Mouse (Mus musculus): ENCODE results near the gene Nos2. TPM values are rescaled to one million over a fixed set of nuclear protein-coding genes. Genes with fewer than 3 reads are reported as not detected.
"Not testable (repeated sequence)": the region's sequence is repeated elsewhere in the genome, so short reads cannot be mapped to it uniquely, and the experiment has no call there.

Gene Nos2
- polyA plus RNA-seq, 1 experiment from 2014 or later, result 1.3 TPM

DNA sequence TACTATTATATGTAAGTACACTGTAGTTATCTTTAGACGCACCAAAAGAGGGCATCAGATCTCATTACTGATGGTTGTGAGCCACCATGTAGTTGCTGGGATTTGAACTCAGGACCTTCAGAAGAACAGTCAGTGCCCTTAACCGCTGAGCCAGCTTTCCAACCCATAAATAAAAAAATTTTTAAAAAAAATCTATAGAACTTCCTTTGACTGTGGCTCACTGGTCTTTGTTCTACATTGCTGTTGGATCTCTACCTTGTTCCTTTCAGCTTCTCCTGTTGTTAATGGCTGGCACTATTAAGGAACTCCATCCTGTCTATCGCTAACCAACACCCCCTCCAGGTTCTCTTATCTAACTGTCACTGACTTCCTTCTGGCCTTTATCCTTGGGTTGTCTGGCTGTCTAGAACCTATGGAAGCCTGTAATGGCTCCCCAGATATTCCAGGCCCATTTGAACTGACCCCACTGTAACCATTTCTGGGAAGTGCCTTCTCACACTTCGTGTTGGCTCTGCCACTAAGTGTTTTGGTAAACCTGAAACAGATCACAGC, 59.6 kb downstream of the Nos2 start:
- Histone ChIP-seq H3K4me3 (replicated peaks) (no peak overlapping the region), H3K9ac (no peak overlapping the region), H3K27ac (0 out of 2 replicates have a peak overlapping the region, but pooled peaks have one; percentile 7), H3K4me2 (no peak overlapping the region), H3K36me3 (no peaks in the 10 kb centered on the region; the same call in 1 of the 2 replicates), H3K9me3 (no peaks in the 10 kb centered on the region), H3K4me1 (peaks cover 4% of the 10 kb centered on the region; the same call in 1 of the 2 replicates), H3K27me3 (replicated peaks) (no peaks in the 10 kb centered on the region)
- no peak for ATAC-seq (ENCODE audit: insufficient read depth, low FRiP score, low read depth)
- 70% methylated on average over 4 of the region's 4 CpGs for WGBS

DNA sequence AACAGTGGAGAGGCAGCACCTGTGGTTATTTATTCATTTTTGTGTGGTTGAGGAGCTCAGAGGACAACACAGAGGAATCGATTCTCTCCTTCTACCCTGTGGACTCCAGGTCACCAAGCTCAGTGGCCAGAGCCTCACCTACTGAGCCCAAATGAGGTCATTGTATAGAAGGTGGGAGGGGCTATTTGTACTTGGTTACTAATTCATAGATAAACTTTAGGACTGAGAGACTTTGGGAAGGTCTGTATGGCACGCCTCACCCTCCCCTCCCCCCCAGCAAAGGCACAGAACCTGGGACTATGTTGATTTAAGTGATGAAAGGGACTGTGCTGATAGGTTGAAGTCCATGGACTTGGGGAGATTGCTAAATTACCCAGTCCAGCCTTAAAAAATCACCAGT, 61.5 kb downstream of the Nos2 start:
- H3K27me3 ChIP-seq (replicated peaks), result no peaks in the 10 kb centered on the region
- H3K4me1 ChIP-seq, result peaks cover 4% of the 10 kb centered on the region; the same call in 1 of the 2 replicates
- H3K4me3 ChIP-seq (replicated peaks), result no peak overlapping the region
- H3K9ac ChIP-seq, result no peak overlapping the region
- peak; percentile 82 for ATAC-seq (ENCODE audit: insufficient read depth, low FRiP score, low read depth)
- no peaks in the 10 kb centered on the region for H3K36me3 ChIP-seq
- 51% methylated on average over 2 of the region's 2 CpGs for WGBS
- peak overlapping the region; percentile 68 for H3K27ac ChIP-seq
- H3K9me3 ChIP-seq, result no peaks in the 10 kb centered on the region
- no peak overlapping the region for H3K4me2 ChIP-seq

DNA sequence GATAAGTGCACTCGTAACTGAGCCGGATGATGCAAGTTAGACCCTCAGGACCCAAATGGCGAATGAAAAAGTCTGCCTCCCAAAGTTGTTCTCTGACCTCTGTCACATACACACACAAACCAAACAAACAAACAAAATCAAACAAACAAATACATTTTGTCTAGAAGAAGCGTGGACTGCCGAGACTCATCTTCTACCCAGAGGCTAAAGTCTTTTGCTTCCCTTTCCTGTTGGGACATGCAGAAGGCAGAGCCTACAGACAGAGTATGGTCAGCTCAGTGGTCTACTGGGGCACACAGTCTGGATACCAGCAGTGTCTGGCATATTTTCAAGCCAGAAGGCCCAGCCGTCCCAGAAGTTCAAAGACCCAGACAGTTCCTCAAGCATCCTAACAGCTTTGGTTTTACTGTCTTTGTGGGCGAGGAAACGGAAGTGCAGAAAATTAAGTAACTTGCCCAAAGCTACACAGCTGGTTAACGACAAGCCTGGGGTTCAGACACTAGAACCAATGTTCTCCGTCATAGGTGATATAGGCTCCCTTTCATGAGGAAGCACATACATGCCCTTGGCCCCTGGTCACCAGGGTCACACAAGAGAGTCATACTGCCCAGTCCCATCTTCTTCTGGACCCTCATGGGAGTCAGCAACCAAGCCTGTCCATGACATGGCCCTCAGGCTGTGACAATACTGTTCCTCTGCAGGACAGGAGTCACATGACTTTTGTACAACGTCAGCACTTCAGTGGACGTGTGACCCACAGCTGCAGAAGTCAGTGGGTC, 62.1 kb downstream of the Nos2 start:
- Histone ChIP-seq H3K4me3 (replicated peaks) (no peak overlapping the region), H3K4me1 (peaks cover 4% of the 10 kb centered on the region; the same call in 1 of the 2 replicates), H3K9me3 (no peaks in the 10 kb centered on the region), H3K27me3 (replicated peaks) (no peaks in the 10 kb centered on the region), H3K36me3 (no peaks in the 10 kb centered on the region), H3K9ac (no peak overlapping the region), H3K27ac (peak overlapping the region; percentile 66), H3K4me2 (peak overlapping the region; percentile 45)
- ATAC-seq (ENCODE audit: insufficient read depth, low FRiP score, low read depth), result no peak
- 69% methylated on average over 12 of the region's 12 CpGs for WGBS

DNA sequence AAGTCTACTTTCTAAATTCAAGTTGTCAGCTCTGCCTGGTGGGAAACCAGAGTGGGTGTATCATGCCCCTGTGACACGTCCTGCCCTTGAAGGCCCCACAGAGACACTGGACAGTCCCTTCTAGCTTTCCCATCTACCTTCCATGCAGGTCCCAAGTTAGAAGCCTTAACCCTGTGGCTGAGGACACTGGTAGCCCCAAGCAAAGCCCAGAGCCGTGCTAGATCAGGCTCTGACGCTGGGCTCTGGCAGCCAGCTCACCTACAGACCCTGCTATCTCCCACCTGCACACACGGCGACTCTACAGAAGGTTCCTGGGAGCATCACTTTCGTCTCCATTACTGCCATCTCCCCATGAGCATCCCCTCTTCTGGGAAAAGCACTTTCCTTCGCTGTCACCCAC, 63.0 kb downstream of the Nos2 start:
- WGBS, result 81% methylated on average over 7 of the region's 7 CpGs
- no peaks in the 10 kb centered on the region for H3K9me3 ChIP-seq
- H3K27me3 ChIP-seq (replicated peaks), result no peaks in the 10 kb centered on the region
- no peak for ATAC-seq (ENCODE audit: insufficient read depth, low FRiP score, low read depth)
- H3K36me3 ChIP-seq, result no peaks in the 10 kb centered on the region
- H3K4me1 ChIP-seq, result peaks cover 4% of the 10 kb centered on the region; the same call in 1 of the 2 replicates
- no peak overlapping the region for H3K27ac ChIP-seq
- no peak overlapping the region for H3K9ac ChIP-seq
- peak overlapping the region; percentile 45 for H3K4me2 ChIP-seq
- no peak overlapping the region for H3K4me3 ChIP-seq (replicated peaks)

DNA sequence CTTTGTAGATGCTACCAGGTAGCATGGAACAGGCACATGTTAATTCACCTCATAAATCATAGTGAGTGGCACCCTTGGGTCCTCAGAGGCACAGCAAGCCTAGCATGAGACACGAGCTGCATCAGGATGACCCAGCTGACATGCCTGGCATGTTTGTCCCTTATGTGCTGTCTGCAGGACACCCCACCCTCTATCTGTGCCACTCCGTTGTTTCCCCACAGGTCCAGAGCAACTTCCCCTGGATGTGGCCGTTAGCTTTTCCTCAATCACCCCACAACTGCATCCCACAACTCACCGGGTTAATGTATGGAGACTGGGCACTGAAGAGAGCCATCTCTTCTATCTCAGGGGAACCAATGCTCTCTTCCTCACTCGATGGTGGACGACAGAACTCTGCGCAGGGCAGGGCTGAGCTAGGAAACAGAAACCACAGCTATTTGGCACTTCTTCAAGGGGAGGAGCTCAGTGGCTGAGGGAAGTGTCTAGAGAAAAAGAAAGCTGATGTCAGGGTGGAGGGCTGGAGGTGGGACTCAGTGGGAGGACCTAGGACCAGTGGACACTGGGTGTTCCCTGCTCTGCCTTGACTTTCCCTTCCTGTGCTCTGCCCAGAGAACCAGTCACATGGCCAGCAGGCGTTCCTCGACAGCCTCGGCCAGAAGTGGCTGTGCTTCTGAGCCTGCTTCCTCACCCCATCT, 64.0 kb downstream of the Nos2 start, which contains the start of gene Lgals9:
TSS of gene Lgals9 (minus strand) at position 464 of the 695 bp plus-strand sequence.
- Histone ChIP-seq H3K4me1 (peaks cover 4% of the 10 kb centered on the region; the same call in 1 of the 2 replicates), H3K4me2 (peak within 1 kb of the TSS; percentile 45), H3K9me3 (no peaks in the 10 kb centered on the region), H3K27me3 (replicated peaks) (no peaks in the 10 kb centered on the region), H3K27ac (peak within 1 kb of the TSS; percentile 66), H3K4me3 (replicated peaks) (peak within 1 kb of the TSS; percentile 25), H3K36me3 (no peaks in the 10 kb centered on the region), H3K9ac (no peak within 1 kb of the TSS)
- 39% methylated on average over 10 of the region's 10 CpGs for WGBS
- ATAC-seq (ENCODE audit: insufficient read depth, low FRiP score, low read depth), result peak; percentile 68

DNA sequence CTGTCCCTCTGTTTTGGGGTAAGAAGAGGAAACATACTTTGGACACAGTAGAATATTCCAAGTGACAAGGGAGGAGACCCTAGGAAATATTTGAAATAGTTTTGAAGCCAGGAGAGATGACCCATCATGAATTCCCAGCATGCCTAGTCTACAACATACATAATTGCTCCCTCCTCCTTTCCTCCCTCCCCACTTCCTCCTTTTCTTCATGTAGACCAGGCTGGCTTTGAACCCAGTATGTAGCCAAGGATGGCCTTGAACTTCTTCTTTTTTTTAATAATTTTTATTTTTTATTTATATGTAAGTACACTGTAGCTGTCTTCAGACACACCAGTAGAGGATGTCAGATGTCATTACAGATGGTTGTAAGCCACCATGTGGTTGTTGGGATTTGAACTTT, 64.9 kb downstream of the Nos2 start:
- peaks cover 4% of the 10 kb centered on the region; the same call in 1 of the 2 replicates for H3K4me1 ChIP-seq
- no peak overlapping the region for H3K9ac ChIP-seq
- no peaks in the 10 kb centered on the region for H3K9me3 ChIP-seq
- no peak overlapping the region for H3K4me2 ChIP-seq
- H3K4me3 ChIP-seq (replicated peaks), result no peak overlapping the region
- no peak for ATAC-seq (ENCODE audit: insufficient read depth, low FRiP score, low read depth)
- no peaks in the 10 kb centered on the region for H3K36me3 ChIP-seq
- H3K27ac ChIP-seq, result no peak overlapping the region
- no peaks in the 10 kb centered on the region for H3K27me3 ChIP-seq (replicated peaks)

DNA sequence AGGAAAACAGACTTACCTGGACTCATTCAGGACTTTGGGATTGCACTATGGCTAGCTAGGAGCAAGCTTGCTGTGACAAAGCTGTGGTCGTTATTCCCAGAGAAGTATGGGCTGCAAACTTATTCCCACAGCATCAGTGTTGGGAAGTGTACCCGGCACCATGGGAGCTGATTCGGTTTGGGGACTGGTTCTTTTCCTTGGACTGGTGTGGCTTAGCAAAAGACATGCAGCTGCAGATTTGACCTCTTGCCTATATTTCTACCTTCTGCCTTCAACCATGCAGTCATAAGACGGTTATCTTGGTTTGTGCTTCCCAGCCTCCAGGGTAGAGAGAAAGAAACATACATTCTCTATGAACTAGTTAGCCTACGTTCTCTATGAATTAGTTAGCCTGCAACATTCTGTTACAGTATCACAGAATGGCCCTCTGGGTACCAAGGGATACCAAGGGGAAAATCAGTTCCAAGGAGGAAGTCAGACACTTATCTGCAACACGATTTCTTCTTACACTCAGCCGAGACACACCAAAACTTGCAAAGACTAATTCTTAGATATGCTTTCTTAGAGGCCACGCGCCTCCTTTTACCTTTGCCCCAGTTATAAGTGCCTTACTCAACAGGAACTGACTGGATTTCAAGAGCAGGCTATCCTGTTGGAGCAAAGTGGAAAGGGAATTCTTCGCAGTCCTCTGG, 65.9 kb downstream of the Nos2 start:
- Histone ChIP-seq H3K4me3 (replicated peaks) (no peak overlapping the region), H3K4me1 (peaks cover 4% of the 10 kb centered on the region; the same call in 1 of the 2 replicates), H3K36me3 (no peaks in the 10 kb centered on the region), H3K27ac (no peak overlapping the region), H3K9ac (no peak overlapping the region), H3K9me3 (no peaks in the 10 kb centered on the region), H3K4me2 (no peak overlapping the region), H3K27me3 (replicated peaks) (no peaks in the 10 kb centered on the region)
- 84% methylated on average over 10 of the region's 10 CpGs for WGBS
- no peak for ATAC-seq (ENCODE audit: insufficient read depth, low FRiP score, low read depth)

DNA sequence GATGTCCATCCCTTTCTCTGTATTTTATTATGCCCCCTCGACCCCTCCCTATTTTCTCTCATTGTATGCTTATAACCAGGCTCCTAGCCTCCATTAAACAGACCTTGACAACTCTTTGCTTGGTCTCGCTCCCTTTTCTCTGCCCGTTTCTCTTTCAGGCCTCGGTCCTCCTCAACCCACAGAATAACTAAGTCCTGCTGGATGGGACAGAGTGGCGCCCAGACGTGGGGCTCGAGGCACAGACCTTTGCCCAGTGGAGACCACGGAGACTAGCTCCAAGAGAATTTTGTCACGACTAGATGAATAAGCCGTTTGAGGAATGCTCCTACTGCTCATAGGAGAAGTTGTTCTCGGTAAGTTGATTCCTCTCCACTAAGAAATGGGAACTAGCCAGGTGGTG, 68.6 kb downstream of the Nos2 start:
- not testable (repeated sequence) for H3K27ac ChIP-seq; H3K9me3 ChIP-seq; H3K4me1 ChIP-seq; H3K36me3 ChIP-seq; H3K4me2 ChIP-seq; H3K4me3 ChIP-seq (replicated peaks); ATAC-seq (ENCODE audit: insufficient read depth, low FRiP score, low read depth); H3K27me3 ChIP-seq (replicated peaks); H3K9ac ChIP-seq
- WGBS, result 95% methylated on average over 11 of the region's 11 CpGs

DNA sequence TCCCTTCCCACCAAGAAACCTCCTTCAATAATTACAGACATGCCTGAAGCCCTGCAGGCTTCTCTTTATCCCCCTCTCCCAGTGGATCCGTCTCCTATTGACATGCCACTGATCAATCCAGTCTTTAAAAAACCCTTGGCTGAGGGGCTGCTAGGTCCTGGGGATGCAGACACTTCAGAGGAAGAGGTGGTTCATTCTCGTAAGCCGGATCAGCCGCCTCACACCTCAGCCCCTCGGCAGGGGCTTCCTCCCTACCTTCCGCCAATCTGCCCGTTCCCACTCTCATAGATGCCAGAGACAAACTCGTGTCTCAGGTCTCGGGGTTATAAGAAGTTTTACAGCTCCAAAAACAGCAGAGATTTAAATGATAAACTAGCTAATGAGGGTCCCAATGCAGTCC, 69.5 kb downstream of the Nos2 start:
- no peaks in the 10 kb centered on the region for H3K9me3 ChIP-seq
- H3K4me1 ChIP-seq, result peaks cover under 1% of the 10 kb centered on the region; the same call in 1 of the 2 replicates
- 87% methylated on average over 9 of the region's 9 CpGs for WGBS
- no peaks in the 10 kb centered on the region for H3K27me3 ChIP-seq (replicated peaks)
- no peaks in the 10 kb centered on the region for H3K36me3 ChIP-seq
- H3K9ac ChIP-seq, result no peak overlapping the region
- no peak overlapping the region for H3K4me3 ChIP-seq (replicated peaks)
- ATAC-seq (ENCODE audit: insufficient read depth, low FRiP score, low read depth), result no peak
- no peak overlapping the region for H3K4me2 ChIP-seq
- no peak overlapping the region for H3K27ac ChIP-seq

DNA sequence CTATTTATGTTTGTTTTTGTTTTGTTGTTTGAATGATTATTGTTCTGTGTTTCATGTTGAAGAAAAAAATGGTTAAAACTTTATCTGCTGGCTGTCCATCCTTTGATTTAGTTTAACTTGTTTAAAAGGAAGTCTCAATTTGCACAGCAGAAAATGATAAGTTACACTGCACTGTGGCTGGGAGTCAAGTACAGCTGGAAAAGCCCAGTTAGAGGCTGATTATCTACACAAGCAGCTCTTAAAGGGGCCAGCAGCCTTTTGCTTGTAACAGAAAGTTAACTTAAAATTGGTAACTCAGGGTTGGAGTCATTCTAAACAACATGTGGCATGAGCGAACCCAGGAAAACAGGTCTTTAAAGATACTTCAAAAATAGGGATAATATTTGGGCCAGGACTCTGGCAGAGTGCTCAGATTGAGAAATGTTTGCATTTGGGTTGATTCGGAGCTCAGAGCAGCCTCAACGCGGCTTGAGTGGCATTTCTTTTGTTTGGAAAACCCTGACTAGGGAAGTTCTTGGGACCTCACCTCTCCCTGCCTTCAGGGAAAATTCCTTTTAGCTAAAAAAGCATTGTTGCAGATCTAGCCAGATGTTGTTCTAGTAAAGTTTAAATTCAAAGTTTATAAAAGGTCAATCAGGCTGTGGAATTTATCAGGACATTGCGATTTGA, 70.4 kb downstream of the Nos2 start:
- H3K27ac ChIP-seq; H3K36me3 ChIP-seq; H3K4me3 ChIP-seq (replicated peaks); H3K4me2 ChIP-seq; H3K9me3 ChIP-seq; H3K4me1 ChIP-seq; ATAC-seq (ENCODE audit: insufficient read depth, low FRiP score, low read depth); H3K9ac ChIP-seq; H3K27me3 ChIP-seq (replicated peaks): not testable (repeated sequence)
- 73% methylated on average over 5 of the region's 5 CpGs for WGBS

DNA sequence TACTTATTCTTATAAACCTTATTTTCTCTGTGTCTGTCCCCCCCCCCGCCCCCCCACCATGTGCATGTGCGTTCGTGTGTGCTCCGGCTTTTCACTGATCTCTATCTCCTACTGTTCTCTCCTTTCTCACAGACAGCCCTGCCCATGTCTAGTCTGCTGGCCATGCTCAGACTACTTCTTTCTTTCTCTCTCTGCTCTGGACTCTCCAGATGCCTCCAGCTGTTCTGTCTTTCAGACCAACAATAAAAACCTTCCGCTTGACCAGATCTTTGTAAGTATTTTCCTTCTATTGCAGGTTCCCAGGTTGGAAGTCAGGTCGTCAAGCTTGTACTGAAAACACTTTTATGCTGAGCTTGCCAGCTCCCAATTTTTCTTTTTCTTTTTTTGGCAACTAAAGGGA, 78.5 kb downstream of the Nos2 start:
- Histone ChIP-seq H3K36me3 (no peaks in the 10 kb centered on the region), H3K27me3 (replicated peaks) (no peaks in the 10 kb centered on the region), H3K27ac (peak overlapping the region; percentile 48; the same call in 1 of the 2 replicates), H3K4me2 (no peak overlapping the region), H3K9ac (no peak overlapping the region), H3K4me3 (replicated peaks) (no peak overlapping the region), H3K9me3 (no peaks in the 10 kb centered on the region), H3K4me1 (peaks cover 22% of the 10 kb centered on the region)
- WGBS, result 54% methylated on average over 6 of the region's 6 CpGs
- ATAC-seq (ENCODE audit: insufficient read depth, low FRiP score, low read depth), result no peak

Data from stomach, embryonic 15.5 days (tissue).